Mouse (Mus musculus): ENCODE results near the gene Vps37d. TPM values are rescaled to one million over a fixed set of nuclear protein-coding genes. Genes with fewer than 3 reads are reported as not detected.

Vps37d gene
- total RNA-seq, 4 experiments from 2014 or later, result 0.37 to 0.57 (median 0.47) TPM

DNA sequence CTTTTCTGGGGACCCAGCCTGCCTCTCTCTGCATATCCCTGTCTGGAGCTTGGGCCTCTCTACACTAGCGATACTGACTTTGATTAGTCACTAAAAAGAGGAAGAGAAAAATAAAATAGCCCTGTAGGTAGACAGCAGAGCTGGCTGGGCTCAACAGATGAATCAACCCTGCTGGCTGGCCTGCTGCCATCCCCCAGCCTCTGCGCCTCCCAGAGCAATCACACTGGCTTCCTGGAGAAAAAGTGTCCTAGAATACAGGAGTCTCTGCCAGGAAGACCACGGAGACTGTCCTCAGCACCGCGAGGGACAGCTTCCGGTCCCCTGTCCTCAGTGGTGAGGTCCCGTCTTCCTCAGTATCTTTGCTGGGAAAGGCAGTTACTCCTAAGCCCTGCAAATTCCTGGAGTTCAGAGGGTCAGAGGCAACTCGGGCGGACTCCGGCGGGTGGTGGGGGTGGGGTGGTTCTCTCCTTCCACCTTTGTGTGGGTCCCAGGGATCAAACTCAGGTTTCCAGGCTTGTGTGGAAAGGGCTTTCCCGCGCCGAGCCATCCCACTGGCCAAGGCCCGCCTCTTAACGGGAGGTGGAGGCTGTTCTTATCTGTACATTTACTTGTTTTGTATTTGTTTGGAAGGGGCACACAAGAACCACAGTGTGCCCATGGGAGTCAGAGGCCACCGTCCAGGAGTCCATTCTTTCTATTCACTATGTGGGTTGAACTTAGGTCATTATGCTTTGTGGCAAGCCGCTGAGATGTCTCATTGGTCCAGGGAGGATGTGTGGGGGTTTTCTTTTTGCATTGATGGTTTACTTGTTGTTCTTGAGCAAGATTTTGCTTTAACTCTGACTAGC lies 48.8 kb downstream of the Vps37d start:
- DNase-seq (ENCODE audit: low spot score), result no peak

DNA sequence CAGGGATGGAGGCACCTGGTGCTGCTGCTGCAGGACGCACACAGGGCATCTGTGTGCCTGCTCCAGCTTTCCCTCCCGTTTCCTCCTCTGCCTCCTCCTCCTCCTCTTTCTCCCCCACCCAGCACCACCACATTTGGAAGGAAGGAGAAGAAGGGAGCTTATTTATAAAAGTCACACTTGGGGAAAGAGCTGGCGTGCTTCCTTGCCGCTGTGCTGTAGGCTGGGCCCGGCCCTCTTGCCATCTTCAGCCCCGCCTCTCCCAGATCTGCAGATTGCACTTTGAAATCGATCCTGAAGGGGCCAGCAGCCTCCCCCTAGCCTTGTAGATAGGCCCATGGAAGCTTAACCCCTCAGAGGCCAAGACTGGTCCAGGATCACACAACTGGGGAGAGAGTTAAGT lies 52.2 kb downstream of the Vps37d start:
- DNase-seq (ENCODE audit: low spot score), result no peak

DNA sequence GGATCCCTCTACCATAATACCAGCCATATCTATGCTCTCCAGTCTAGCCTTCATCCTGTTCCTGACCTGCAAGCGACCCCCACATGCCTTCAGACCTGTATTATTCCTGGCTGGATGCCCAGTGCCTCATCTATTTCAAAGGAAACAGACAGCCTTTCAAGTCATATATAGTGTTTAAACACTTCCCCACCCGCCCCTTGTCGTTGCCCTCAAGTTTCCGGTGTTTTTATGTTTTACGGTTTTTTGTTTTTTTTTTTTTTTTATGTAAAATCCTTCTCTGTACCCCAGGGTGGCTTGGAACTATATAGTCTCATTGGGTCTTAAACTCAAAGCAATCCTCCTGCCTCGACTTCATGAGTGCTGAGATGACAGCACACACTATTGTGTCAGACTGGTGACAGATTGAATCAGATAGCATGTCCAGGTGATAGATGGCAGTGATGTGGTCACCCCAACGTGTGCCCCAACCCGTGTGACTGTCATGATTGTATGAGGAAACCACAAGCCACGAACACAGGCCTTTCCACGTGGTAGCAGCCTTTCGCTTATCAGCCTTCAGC lies 53.3 kb downstream of the Vps37d start:
- DNase-seq (ENCODE audit: low spot score), result no peak

DNA sequence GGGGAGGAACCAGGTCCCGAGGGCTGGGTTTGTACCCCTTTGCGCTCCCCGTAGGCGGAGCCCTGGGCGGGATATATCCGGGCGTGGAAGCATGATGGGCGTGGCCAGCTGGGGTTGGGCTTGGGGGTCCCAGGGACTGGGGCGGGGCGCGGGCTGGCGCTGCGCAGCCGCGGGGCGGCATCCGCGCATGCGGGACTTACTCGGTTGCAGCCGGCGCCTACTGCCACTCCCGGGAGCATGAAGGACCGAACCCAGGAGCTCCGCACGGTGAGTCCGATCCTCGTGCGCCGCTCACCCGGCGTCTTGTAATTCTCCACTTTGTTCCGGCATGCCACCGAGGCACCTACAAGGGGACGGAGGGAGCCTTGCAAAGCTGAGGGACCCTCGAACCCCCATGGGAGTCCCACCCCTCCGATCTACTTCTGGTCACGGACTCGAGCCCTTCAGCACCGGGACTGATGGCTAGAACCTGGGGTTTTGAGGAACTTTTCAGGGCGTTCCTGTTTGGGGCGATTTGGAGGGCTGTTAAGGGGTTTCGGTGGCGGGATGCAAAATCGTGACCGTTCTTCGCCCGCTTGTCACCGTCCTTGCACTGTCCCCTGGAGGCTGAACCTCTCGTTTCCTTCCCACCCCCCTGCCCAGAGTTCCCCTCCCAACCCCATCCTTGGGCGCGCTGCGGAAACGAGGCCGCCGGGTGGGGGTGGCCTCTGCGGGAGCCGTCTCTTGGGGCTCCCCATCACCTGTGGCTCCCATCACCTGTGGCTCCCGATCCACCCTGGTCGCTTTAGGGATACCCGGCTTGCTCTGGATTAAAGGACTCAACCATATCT lies 54.5 kb downstream of the Vps37d start, which contains the start of gene Stx1a:
Stx1a (plus strand) TSS at position 139 of the 830 bp plus-strand sequence.
- DNase-seq (ENCODE audit: low spot score), result peak; percentile 89

Other genes starting within 250 kb of the Vps37d start
- not detected for gene Tmem270, start 171.5 kb downstream of the Vps37d start, total RNA-seq (2022)
- not detected for gene Cldn13, start 162.7 kb downstream of the Vps37d start, total RNA-seq (2022)
- 10 to 100 TPM in 1 of 4 experiments, 1 to 10 TPM in 3; 6.3 to 11.9 (median 7.9) TPM for gene Mettl27, start 145.9 kb downstream of the Vps37d start, total RNA-seq (2022)
- not detected for gene Cldn4, start 131.3 kb downstream of the Vps37d start, total RNA-seq (2022)
- gene Cldn3, start 92.1 kb downstream of the Vps37d start, total RNA-seq (2022), result under 1 TPM in 1 of 4 experiments, not detected in 3; 0.28 TPM
- 10 to 100 TPM; 67.0 to 71.0 (median 70.2) TPM for gene Abhd11, start 69.1 kb downstream of the Vps37d start, total RNA-seq (2022)
- gene Stx1a, start 54.8 kb downstream of the Vps37d start, total RNA-seq (2022), result 1 to 10 TPM in 3 of 4 experiments, under 1 TPM in 1; 0.88 to 2.4 (median 1.2) TPM
- 10 to 100 TPM; 43.8 to 49.3 (median 45.5) TPM for gene Dnajc30, start 14.1 kb downstream of the Vps37d start, total RNA-seq (2022)
- 10 to 100 TPM; 18.0 to 31.3 (median 23.7) TPM for gene Bud23, start 13.3 kb downstream of the Vps37d start, total RNA-seq (2022)
- 10 to 100 TPM; 18.0 to 39.9 (median 21.3) TPM for gene Mlxipl, start 11.6 kb upstream of the Vps37d start, total RNA-seq (2022)
- 10 to 100 TPM in 3 of 4 experiments, 1 to 10 TPM in 1; 9.6 to 14.0 (median 10.7) TPM for gene Tbl2, start 71.4 kb upstream of the Vps37d start, total RNA-seq (2022)
- 10 to 100 TPM; 39.8 to 47.6 (median 44.6) TPM for gene Bcl7b, start 90.0 kb upstream of the Vps37d start, total RNA-seq (2022)
- 10 to 100 TPM; 40.4 to 48.7 (median 43.6) TPM for gene Baz1b, start 109.0 kb upstream of the Vps37d start, total RNA-seq (2022)
- gene Fzd9, start 173.0 kb upstream of the Vps37d start, total RNA-seq (2022), result 1 to 10 TPM; 1.3 to 1.9 (median 1.6) TPM

All from heart, adult 8-10 months (tissue).